Mouse (Mus musculus): Measurements from ENCODE around the gene Gin1.
"Not testable (repeated sequence)": the region's sequence is repeated elsewhere in the genome, so short reads cannot be mapped to it uniquely, and the experiment has no call there.

Gin1 gene

GRCm38 (mm10) chr1:97769904-97770753 lies at the start of gene Gin1, which contains the start of gene Ppip5k2:
Gene Gin1, plus strand, starts transcription at chr1:97770172.
Gene Ppip5k2, minus strand, starts transcription at chr1:97770411.
- peak; percentile 87 for DNase-seq (ENCODE audit: low read depth)

DNA sequence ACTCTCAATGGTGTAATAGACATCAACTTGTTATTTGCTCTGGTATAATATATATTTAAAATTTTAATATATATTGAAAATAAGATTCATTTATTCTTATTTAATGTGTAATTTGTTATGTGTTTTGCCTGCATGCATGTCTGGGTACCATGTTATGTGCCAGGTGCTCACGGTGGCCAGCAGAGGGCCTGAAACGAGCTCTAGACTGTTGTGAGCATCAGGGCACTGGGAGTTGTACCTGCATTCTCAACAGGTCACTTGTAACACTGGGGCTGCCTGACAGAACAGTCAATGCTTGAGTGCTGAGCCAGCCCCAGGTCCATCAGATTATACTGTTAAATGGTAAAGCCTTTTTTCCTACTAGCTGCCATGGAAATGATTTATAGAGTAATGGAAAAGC lies 43.2 kb upstream of the Gin1 start:
- no peak for DNase-seq (ENCODE audit: low read depth)

GRCm38 (mm10) chr1:97729339-97729738 lies 40.6 kb upstream of the Gin1 start:
- no peak for DNase-seq (ENCODE audit: low read depth)

DNA sequence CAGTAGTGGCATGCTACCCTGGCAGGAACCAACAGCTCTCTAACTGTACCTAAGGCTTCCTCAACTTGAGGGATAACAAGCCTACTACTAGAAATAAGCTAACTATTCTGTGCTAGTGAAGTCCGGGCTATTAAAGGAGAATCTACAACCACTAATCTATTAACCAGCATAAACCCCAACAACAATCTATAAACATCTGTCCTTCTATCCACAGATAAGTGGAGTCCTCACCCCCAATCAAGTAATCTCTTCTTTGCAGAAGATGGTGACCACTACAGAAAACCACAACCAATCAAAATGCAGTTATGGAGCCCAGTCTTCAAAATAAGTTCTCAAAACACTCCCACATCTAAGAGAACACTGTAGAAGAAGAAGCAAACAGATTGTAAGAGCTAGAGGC lies 26.9 kb upstream of the Gin1 start:
- no peak for DNase-seq (ENCODE audit: low read depth)

- DNase-seq (ENCODE audit: low read depth): no peak
Observed at GRCm38 (mm10) chr1:97745712-97746111, 24.3 kb upstream of the Gin1 start.

- no peak for DNase-seq (ENCODE audit: low read depth)
Observed at GRCm38 (mm10) chr1:97746261-97746660, 23.7 kb upstream of the Gin1 start.

GRCm38 (mm10) chr1:97748163-97748562 lies 21.8 kb upstream of the Gin1 start:
- no peak for DNase-seq (ENCODE audit: low read depth)

DNA sequence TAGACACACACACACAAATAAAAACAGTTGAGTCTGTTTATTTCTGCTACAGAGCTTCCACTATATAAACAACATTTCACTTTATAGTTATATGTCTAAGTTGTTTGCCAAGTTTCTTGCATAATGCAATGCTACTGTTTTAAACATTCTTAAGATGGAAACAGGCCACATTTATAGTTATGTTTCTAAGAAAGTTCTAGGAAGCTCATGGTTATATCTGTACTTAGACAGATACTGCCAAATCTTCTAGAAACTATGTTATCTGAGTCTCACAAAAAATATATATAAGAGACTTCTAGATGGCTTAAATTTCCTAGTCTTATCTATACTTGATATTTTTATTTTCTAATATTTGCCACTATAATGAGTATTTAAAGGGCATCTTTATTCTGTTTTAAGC lies 16.8 kb upstream of the Gin1 start:
- DNase-seq (ENCODE audit: low read depth): no peak

DNA sequence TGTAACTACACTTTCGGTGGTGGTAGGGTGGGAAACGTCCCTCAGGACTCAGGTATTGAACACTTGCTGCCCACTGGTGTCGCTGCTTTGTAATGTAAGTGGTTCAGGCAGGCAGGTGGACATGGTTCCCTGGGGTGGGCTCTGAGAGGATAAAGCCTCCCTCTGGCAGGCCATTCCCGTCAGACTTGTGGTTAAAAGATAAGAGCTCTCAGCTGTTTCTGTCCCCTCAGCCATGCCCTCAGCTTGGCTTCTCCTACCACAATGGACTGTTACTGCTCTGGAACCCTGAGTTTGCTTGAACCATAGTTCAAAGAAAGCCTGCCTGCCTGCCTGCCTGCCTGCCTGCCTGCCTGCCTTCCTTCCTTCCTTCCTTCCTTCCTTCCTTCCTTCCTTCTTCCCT lies 15.6 kb upstream of the Gin1 start:
- DNase-seq (ENCODE audit: low read depth): no peak

GRCm38 (mm10) chr1:97759841-97760240 lies 10.1 kb upstream of the Gin1 start:
- DNase-seq (ENCODE audit: low read depth): no peak

GRCm38 (mm10) chr1:97760598-97760997 lies 9.4 kb upstream of the Gin1 start:
- DNase-seq (ENCODE audit: low read depth): no peak

GRCm38 (mm10) chr1:97761477-97761876 lies 8.5 kb upstream of the Gin1 start:
- no peak for DNase-seq (ENCODE audit: low read depth)

DNA sequence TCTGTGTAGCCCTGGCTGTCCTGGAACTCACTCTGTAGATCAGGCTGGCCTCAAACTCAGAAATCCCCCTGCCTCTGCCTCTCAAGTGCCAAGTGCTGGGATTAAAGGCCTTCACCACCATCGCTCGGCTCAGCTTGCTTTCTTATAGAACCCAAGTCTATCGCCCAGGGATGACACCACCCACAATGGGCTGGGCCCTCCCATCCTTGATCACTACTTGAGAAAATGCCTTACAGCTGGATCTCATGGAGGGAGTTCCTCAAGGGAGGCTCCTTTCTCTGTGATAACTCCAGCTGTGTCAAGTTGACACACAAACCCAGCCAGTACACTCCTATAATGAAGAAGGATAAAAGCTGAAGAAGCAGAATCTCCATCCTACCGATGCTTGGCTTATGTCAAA lies 4.3 kb upstream of the Gin1 start:
- not testable (repeated sequence) for DNase-seq (ENCODE audit: low read depth)

- DNase-seq (ENCODE audit: low read depth): no peak
Observed at GRCm38 (mm10) chr1:97768089-97768488, 1.9 kb upstream of the Gin1 start.

DNA sequence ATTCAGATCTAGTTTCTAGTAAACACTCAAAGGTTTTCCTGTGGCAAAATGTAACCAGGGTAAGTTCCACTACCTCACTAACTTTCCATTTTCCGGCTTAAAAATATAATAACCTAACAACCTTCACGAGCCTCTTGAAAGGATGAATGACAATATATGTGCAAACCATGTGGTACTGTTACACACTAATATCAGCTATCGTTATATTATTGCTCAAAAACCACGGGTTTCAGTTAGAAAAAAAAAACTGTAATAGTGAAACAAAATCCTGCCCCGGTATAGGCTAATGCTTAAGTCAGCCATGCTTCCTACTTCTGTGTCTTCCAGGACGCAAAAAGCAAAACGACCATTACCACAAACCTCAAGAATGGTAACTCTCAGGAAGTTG lies 1.1 kb upstream of the Gin1 start:
- no peak for DNase-seq (ENCODE audit: low read depth)

DNA sequence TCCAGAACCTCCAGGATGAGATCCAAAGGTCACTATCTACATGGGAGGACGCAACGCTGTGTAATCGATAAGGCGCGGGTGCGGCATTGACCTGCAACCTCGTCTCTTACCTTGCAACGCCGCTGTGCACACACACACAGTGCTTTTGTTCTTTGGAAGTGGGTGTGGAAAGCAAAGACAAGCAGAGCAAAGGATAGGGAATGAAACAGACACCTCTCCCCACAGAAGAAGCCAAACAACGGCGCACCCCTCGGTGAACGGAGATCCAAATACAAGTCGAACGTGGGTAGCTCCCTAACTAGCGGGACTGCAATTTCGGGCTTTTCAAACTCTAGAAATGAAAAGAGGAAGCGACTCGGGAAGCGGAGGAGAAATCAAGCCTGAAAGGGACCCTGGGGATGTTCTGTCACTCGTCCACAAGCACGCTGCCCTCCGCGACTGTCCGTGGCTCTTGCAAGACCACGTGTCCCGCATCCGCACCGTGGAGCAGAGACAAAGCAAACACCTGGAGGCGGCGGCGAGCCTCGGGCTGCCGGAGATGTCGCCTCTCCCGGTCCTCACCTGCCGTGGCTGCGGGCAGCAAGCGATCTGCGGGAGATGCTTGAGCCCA lies 573 bp upstream of the Gin1 start:
- DNase-seq (ENCODE audit: low read depth): peak; percentile 2

GRCm38 (mm10) chr1:97771118-97771517 lies 1.1 kb downstream of the Gin1 start:
- DNase-seq (ENCODE audit: low read depth): peak; percentile 7

DNA sequence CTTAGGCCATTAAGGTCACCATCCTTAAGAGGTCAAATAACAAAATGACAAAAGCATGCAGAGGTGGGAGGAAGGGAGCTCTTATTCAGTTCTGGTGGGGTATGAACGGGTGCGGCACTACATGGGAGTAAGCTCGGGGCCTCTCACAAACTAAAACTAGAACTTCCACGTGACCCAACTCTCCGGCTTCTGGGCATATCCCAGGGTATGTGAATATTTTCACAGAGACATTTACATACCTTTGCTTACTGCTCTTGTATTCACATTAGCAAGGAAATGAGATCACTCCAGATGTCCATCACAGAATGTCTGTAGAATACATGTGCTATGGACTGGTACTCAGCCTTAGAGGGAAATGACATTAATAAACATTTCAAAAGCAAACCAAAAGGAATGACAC lies 1.8 kb downstream of the Gin1 start:
- no peak for DNase-seq (ENCODE audit: low read depth)

GRCm38 (mm10) chr1:97773362-97773761 lies 3.4 kb downstream of the Gin1 start:
- no peak for DNase-seq (ENCODE audit: low read depth)

- no peak for DNase-seq (ENCODE audit: low read depth)
Observed at GRCm38 (mm10) chr1:97773973-97774372, 4.0 kb downstream of the Gin1 start.

GRCm38 (mm10) chr1:97781674-97782073 lies 11.7 kb downstream of the Gin1 start:
- DNase-seq (ENCODE audit: low read depth): no peak

GRCm38 (mm10) chr1:97784928-97785327 lies 15.0 kb downstream of the Gin1 start:
- DNase-seq (ENCODE audit: low read depth): no peak

- no peak for DNase-seq (ENCODE audit: low read depth)
Observed at GRCm38 (mm10) chr1:97785685-97786393, 15.9 kb downstream of the Gin1 start.

Measured in fibroblast of lung, adult 2 months (primary cell).